Mouse (Mus musculus) thymus, adult 2 months (tissue): Measurements from ENCODE around the gene Sgsm3.
A peak's percentile ranks its signal among the peaks of the same experiment; 100 is the strongest.

Source experiments
- CTCF ChIP-seq: fragments of 200-500 bp; IDR thresholded peaks from 2 replicates; pipeline ENCODE4 v1.5.1; 2012; ENCODE audit warnings: mild to moderate bottlenecking, control low read depth, low read length, moderate library complexity, borderline replicate concordance; ENCODE audit not compliant: control insufficient read depth, poor library complexity, insufficient read depth; ENCODE audit errors: extremely low read depth
- POLR2A ChIP-seq: fragments of 200-500 bp; IDR thresholded peaks from 2 replicates; pipeline ENCODE4 v1.6.1; 2012; ENCODE audit warnings: mild to moderate bottlenecking, low read length, control low read depth, moderate library complexity; ENCODE audit not compliant: control insufficient read depth, poor library complexity, insufficient read depth; ENCODE audit errors: extremely low read depth

DNA sequence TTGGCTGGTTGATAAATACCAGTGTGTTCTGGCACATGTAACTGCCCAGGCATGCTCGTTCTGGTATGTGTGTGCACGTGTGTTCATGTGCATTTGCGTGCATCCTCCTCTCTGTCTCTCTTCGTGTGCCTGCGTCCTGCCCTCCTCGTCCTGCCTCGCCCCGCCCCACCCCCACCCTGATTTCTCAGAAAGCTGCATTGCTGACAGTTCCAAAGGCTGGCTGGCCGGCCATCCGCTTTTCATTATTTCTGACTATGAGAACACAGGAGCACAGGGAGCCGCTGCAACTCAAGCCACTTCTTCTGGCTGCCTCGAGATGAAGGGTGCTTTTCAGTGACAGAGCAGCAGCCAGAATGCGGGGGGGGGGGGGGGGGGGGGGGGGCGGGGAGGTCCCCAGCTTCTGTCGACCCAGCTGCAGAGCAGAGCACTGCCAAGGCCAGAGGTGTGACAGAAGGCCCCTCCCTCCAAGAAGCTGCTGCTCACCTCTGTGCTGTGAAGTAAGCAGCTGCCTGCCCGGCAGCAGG, 47.5 kb upstream of the Sgsm3 start:
- TF ChIP-seq CTCF (no peak), POLR2A (peak; percentile 39; the same call in 1 of the 2 replicates)
